Mouse (Mus musculus) CH12.LX (cell line): ENCODE data around the gene Slc10a7. TPM values are rescaled to one million over a fixed set of nuclear protein-coding genes. Genes with fewer than 3 reads are reported as not detected.

ENCODE experiments used
- DNase-seq: peaks from one replicate; pipeline ENCODE4 v3.0.0-alpha.2; 2013; ENCODE audit errors: extremely low read depth
- H3K27ac ChIP-seq: 2 replicates; pipeline ENCODE4 v1.5.1; 2012; ENCODE audit warnings: low read depth, mild to moderate bottlenecking, control low read depth, moderate library complexity; ENCODE audit not compliant: insufficient read depth
- H3K27me3 ChIP-seq: replicated peaks from 2 replicates; pipeline ENCODE3; 2012; ENCODE audit warnings: inconsistent platforms
- H3K36me3 ChIP-seq, 2 experiments: replicated peaks in 1 of 2; 2 replicates each; pipeline versions ENCODE3 to v1.6.1; 2012; ENCODE audit warnings: inconsistent platforms in 1 of 2, low read length in 1 of 2, mild to moderate bottlenecking in 1 of 2, mixed read lengths in 1 of 2, moderate library complexity in 1 of 2; ENCODE audit not compliant: control insufficient read depth in 1 of 2, insufficient read depth in 1 of 2
- H3K4me1 ChIP-seq, 2 experiments: 2 replicates each; pipeline ENCODE4 v1.6.1; 2012; ENCODE audit warnings: inconsistent platforms in 1 of 2, moderate library complexity in 1 of 2; ENCODE audit not compliant: insufficient read depth in 2 of 2, control insufficient read depth in 1 of 2
- H3K4me2 ChIP-seq: 2 replicates; pipeline ENCODE4 v1.6.1; 2012; ENCODE audit warnings: low read depth, mild to moderate bottlenecking, control low read depth; ENCODE audit not compliant: poor library complexity, insufficient read depth, severe bottlenecking
- H3K4me3 ChIP-seq, 3 experiments: fragments of 150-350 bp in 1 of 3; sonication (generic) in 1 of 3; replicated peaks in 1 of 3; 2 replicates each; pipeline versions ENCODE3 to v1.5.1; 2011 to 2012; ENCODE audit warnings: low read depth in 2 of 3, low read length in 2 of 3, mild to moderate bottlenecking in 2 of 3, moderate library complexity in 2 of 3, control low read depth in 1 of 3, improper control_type of control experiment in 1 of 3, inconsistent platforms in 1 of 3, mixed read lengths in 1 of 3; ENCODE audit not compliant: poor library complexity in 1 of 3
- H3K79me2 ChIP-seq: replicated peaks from 2 replicates; pipeline ENCODE4 v1.6.1; 2012; ENCODE audit warnings: mild to moderate bottlenecking, moderate library complexity; ENCODE audit not compliant: control insufficient read depth, poor library complexity, insufficient read depth, severe bottlenecking; ENCODE audit errors: extremely low read depth
- H3K9ac ChIP-seq: 2 replicates; pipeline ENCODE4 v1.6.1; 2012; ENCODE audit warnings: low read depth, mild to moderate bottlenecking, control low read depth, moderate library complexity; ENCODE audit not compliant: insufficient read depth
- H3K9me3 ChIP-seq: replicated peaks from 2 replicates; pipeline ENCODE3; 2012; ENCODE audit warnings: low read length, inconsistent platforms, mixed read lengths
- EP300 ChIP-seq: IDR thresholded peaks from 2 replicates; pipeline ENCODE4 v1.6.1; 2011; ENCODE audit warnings: low read length, improper control_type of control experiment
- ETS1 ChIP-seq: conservative IDR thresholded peaks from 2 replicates; pipeline ENCODE4 v1.6.1; 2012; ENCODE audit warnings: low read depth, mild to moderate bottlenecking, inconsistent platforms, low read length, improper control_type of control experiment, moderate library complexity
- GABPA ChIP-seq: IDR thresholded peaks from 2 replicates; pipeline ENCODE4 v1.6.1; 2012; ENCODE audit warnings: low read depth, low read length, improper control_type of control experiment, inconsistent platforms; ENCODE audit not compliant: insufficient replicate concordance
- JUN ChIP-seq: IDR thresholded peaks from 2 replicates; pipeline ENCODE4 v1.6.1; 2011; ENCODE audit warnings: low read depth, mild to moderate bottlenecking, low read length, improper control_type of control experiment, moderate library complexity; ENCODE audit not compliant: insufficient read depth
- JUND ChIP-seq: conservative IDR thresholded peaks from 2 replicates; pipeline ENCODE4 v1.6.1; 2011; ENCODE audit warnings: low read depth, low read length, improper control_type of control experiment
- MAFK ChIP-seq: IDR thresholded peaks from 2 replicates; pipeline ENCODE4 v1.6.1; 2011; ENCODE audit warnings: low read length, improper control_type of control experiment; ENCODE audit not compliant: insufficient replicate concordance
- MAX ChIP-seq: IDR thresholded peaks from 2 replicates; pipeline ENCODE4 v1.6.1; 2011; ENCODE audit warnings: low read length, improper control_type of control experiment
- PAX5 ChIP-seq: IDR thresholded peaks from 2 replicates; pipeline ENCODE4 v1.6.1; 2012; ENCODE audit warnings: low read length, inconsistent platforms, mixed read lengths
- POLR2AphosphoS2 ChIP-seq: IDR thresholded peaks from 2 replicates; pipeline ENCODE4 v1.6.1; 2011; ENCODE audit warnings: low read depth, low read length, improper control_type of control experiment
- RAD21 ChIP-seq: IDR thresholded peaks from 2 replicates; pipeline ENCODE4 v1.6.1; 2011; ENCODE audit warnings: low read depth, mild to moderate bottlenecking, low read length, improper control_type of control experiment, moderate library complexity
- RCOR1 ChIP-seq: conservative IDR thresholded peaks from 2 replicates; pipeline ENCODE4 v1.6.1; 2012; ENCODE audit warnings: low read depth, mild to moderate bottlenecking, inconsistent platforms, low read length, improper control_type of control experiment
- SIN3A ChIP-seq: IDR thresholded peaks from 2 replicates; pipeline ENCODE4 v1.6.1; 2012; ENCODE audit warnings: low read length, improper control_type of control experiment, inconsistent platforms
- SMC3 ChIP-seq: IDR thresholded peaks from 2 replicates; pipeline ENCODE4 v1.6.1; 2011; ENCODE audit warnings: low read depth, low read length, improper control_type of control experiment
- USF1 ChIP-seq: IDR thresholded peaks from 2 replicates; pipeline ENCODE4 v1.6.1; 2014; ENCODE audit warnings: low read depth, mild to moderate bottlenecking, inconsistent platforms, low read length, improper control_type of control experiment
- ZKSCAN1 ChIP-seq: IDR thresholded peaks from 2 replicates; pipeline ENCODE4 v1.6.1; 2012; ENCODE audit warnings: low read depth, inconsistent platforms, low read length, improper control_type of control experiment, borderline replicate concordance
- dilution Hi-C: fragments of 300-500 bp; cut with MboI; formaldehyde crosslinking; loops from 2 replicates; pipeline ENCODE4 v1.14.3; 2020; ENCODE audit warnings: low sequenced_read_pairs; ENCODE audit not compliant: extremely low pct_unique_long_range_greater_than_20kb, extremely low pct_ligation_motif_present
- in situ Hi-C: fragments of 300-500 bp; cut with MboI; formaldehyde crosslinking; loops from 3 replicates; pipeline ENCODE4 v1.14.3; 2019; ENCODE audit warnings: low sequenced_read_pairs, low pct_ligation_motif_present, low pct_unique_long_range_greater_than_20kb, mixed read lengths
- polyA plus RNA-seq: library from polyadenylated mRNA; unstranded; fragments of >175 nt; gene quantifications from 2 replicates; pipeline ENCODE4 v1.2.1, GENCODE M21; 2012; ENCODE audit warnings: low read depth; ENCODE audit not compliant: insufficient read length
- total RNA-seq, 2 experiments: library from RNA; depleted of rRNA; stranded (reverse); fragments of 300-350 nt in 1 of 2; fragments of >200 nt in 1 of 2; gene quantifications; 2 replicates each; pipeline ENCODE4 v1.2.3; 2012 to 2014

The Slc10a7 gene
- total and polyA plus RNA-seq, 3 experiments = 10.8 to 20.4 (median 16.3) TPM

- dilution Hi-C loops (no loop called here), in situ Hi-C loops (no loop called here)
Measured at GRCm38 (mm10) chr8:78709948-78710644, 200.9 kb downstream of the Slc10a7 start.

GRCm38 (mm10) chr8:78710961-78711360 is 201.8 kb downstream of the Slc10a7 start:
- no peak overlapping the region for H3K4me3 ChIP-seq
- no peak for TF ChIP-seq GABPA
- DNase-seq = peak; percentile 55
- H3K4me2 ChIP-seq = no peak overlapping the region
- no peak overlapping the region for H3K9ac ChIP-seq
- no peaks in the 10 kb centered on the region for H3K79me2 ChIP-seq
- H3K36me3 ChIP-seq = peaks cover 0 to 33% of the 10 kb centered on the region in 2 experiments
- H3K4me1 ChIP-seq = peaks cover 3 to 14% of the 10 kb centered on the region in 2 experiments
- no peaks in the 10 kb centered on the region for H3K9me3 ChIP-seq
- in situ Hi-C loops = no loop called here
- H3K27ac ChIP-seq = no peak overlapping the region
- dilution Hi-C loops = no loop called here
- H3K27me3 ChIP-seq = no peaks in the 10 kb centered on the region

More at GRCm38 (mm10) chr8:78709948-78710644, 200.9 kb downstream of the Slc10a7 start:
- no peaks in the 10 kb centered on the region for H3K79me2 ChIP-seq
- H3K27ac ChIP-seq = no peak overlapping the region
- peaks cover 3 to 13% of the 10 kb centered on the region in 2 experiments for H3K4me1 ChIP-seq
- no peaks in the 10 kb centered on the region for H3K27me3 ChIP-seq
- no peak for TF ChIP-seq MAFK
- no peak for TF ChIP-seq RAD21
- TF ChIP-seq, all 38 proteins: peak for 0
- Histone ChIP-seq H3K9me3 (no peaks in the 10 kb centered on the region), H3K36me3 (peaks cover 0 to 41% of the 10 kb centered on the region in 2 experiments), H3K4me2 (no peak overlapping the region), H3K4me3 (no peak overlapping the region), H3K9ac (no peak overlapping the region)
- no peak for DNase-seq

- in situ Hi-C loops (no loop called here), dilution Hi-C loops (no loop called here)
- peaks cover 10 to 37% of the 10 kb centered on the region in 2 experiments for H3K4me1 ChIP-seq
- H3K4me3 ChIP-seq = no peak overlapping the region
- no peaks in the 10 kb centered on the region for H3K79me2 ChIP-seq
- no peak for DNase-seq
- peaks cover 5% of the 10 kb centered on the region for H3K9me3 ChIP-seq
- H3K27me3 ChIP-seq = no peaks in the 10 kb centered on the region
- no peak for TF ChIP-seq MAFK
- no peak for TF ChIP-seq PAX5
- TF ChIP-seq SIN3A = no peak
- no peak for TF ChIP-seq ETS1
- no peak for TF ChIP-seq POLR2AphosphoS2
- TF ChIP-seq ZKSCAN1 = no peak
- TF ChIP-seq EP300 = no peak
- TF ChIP-seq MAX = no peak
- TF ChIP-seq USF1 = no peak
- no peak for TF ChIP-seq SMC3
- TF ChIP-seq RCOR1 = no peak
- TF ChIP-seq JUND = no peak
- no peak for TF ChIP-seq JUN
- peaks cover 0 to 38% of the 10 kb centered on the region in 2 experiments for H3K36me3 ChIP-seq
- H3K4me2 ChIP-seq = no peak overlapping the region
- H3K27ac ChIP-seq = no peak overlapping the region
- H3K9ac ChIP-seq = no peak overlapping the region
Measured at GRCm38 (mm10) chr8:78714880-78715279, 205.7 kb downstream of the Slc10a7 start.
